Mouse (Mus musculus): ENCODE results near the gene Tmem145. TPM values are rescaled to one million over a fixed set of nuclear protein-coding genes. Genes with fewer than 3 reads are reported as not detected.
"Not testable (repeated sequence)": the region's sequence is repeated elsewhere in the genome, so short reads cannot be mapped to it uniquely, and the experiment has no call there.

Gene Tmem145
- total RNA-seq (2017) = not detected in 2 replicates

- ATAC-seq (replicated peaks in 1 of 2; ENCODE audit: insufficient read depth in 1 of 2, low FRiP score in 2 of 2, low TSS enrichment in 1 of 2, low read depth in 1 of 2, poor library complexity in 2 of 2, severe bottlenecking in 2 of 2) = peak; percentile 56 to 85; a peak in 3 of 4 replicates
Measured at GRCm38 (mm10) chr7:25305956-25306613, at the start of gene Tmem145. Gene Tmem145 (plus strand): TSS chr7:25306106.

GRCm38 (mm10) chr7:25261896-25262295 is 44.0 kb upstream of the Tmem145 start:
- ATAC-seq (replicated peaks in 1 of 2; ENCODE audit: insufficient read depth in 1 of 2, low FRiP score in 2 of 2, low TSS enrichment in 1 of 2, low read depth in 1 of 2, poor library complexity in 2 of 2, severe bottlenecking in 2 of 2) = no peak

GRCm38 (mm10) chr7:25263968-25264870 is 41.7 kb upstream of the Tmem145 start:
- no peak for ATAC-seq (replicated peaks in 1 of 2; ENCODE audit: insufficient read depth in 1 of 2, low FRiP score in 2 of 2, low TSS enrichment in 1 of 2, low read depth in 1 of 2, poor library complexity in 2 of 2, severe bottlenecking in 2 of 2)

- ATAC-seq (replicated peaks in 1 of 2; ENCODE audit: insufficient read depth in 1 of 2, low FRiP score in 2 of 2, low TSS enrichment in 1 of 2, low read depth in 1 of 2, poor library complexity in 2 of 2, severe bottlenecking in 2 of 2) = not testable (repeated sequence)
Measured at GRCm38 (mm10) chr7:25265743-25266142, 40.2 kb upstream of the Tmem145 start.

GRCm38 (mm10) chr7:25266180-25266962 is 39.5 kb upstream of the Tmem145 start:
- no peak for ATAC-seq (replicated peaks in 1 of 2; ENCODE audit: insufficient read depth in 1 of 2, low FRiP score in 2 of 2, low TSS enrichment in 1 of 2, low read depth in 1 of 2, poor library complexity in 2 of 2, severe bottlenecking in 2 of 2)

- ATAC-seq (replicated peaks in 1 of 2; ENCODE audit: insufficient read depth in 1 of 2, low FRiP score in 2 of 2, low TSS enrichment in 1 of 2, low read depth in 1 of 2, poor library complexity in 2 of 2, severe bottlenecking in 2 of 2) = peak; percentile 67 to 74
Measured at GRCm38 (mm10) chr7:25267301-25267750, 38.6 kb upstream of the Tmem145 start, which contains the start of gene Cic. Gene Cic (plus strand): TSS chr7:25267704.

- ATAC-seq (replicated peaks in 1 of 2; ENCODE audit: insufficient read depth in 1 of 2, low FRiP score in 2 of 2, low TSS enrichment in 1 of 2, low read depth in 1 of 2, poor library complexity in 2 of 2, severe bottlenecking in 2 of 2) = peak; percentile 83
Measured at GRCm38 (mm10) chr7:25267751-25268463, 38.0 kb upstream of the Tmem145 start.

- no peak for ATAC-seq (replicated peaks in 1 of 2; ENCODE audit: insufficient read depth in 1 of 2, low FRiP score in 2 of 2, low TSS enrichment in 1 of 2, low read depth in 1 of 2, poor library complexity in 2 of 2, severe bottlenecking in 2 of 2)
Measured at GRCm38 (mm10) chr7:25268588-25268987, 37.3 kb upstream of the Tmem145 start.

- ATAC-seq (replicated peaks in 1 of 2; ENCODE audit: insufficient read depth in 1 of 2, low FRiP score in 2 of 2, low TSS enrichment in 1 of 2, low read depth in 1 of 2, poor library complexity in 2 of 2, severe bottlenecking in 2 of 2) = no peak
Measured at GRCm38 (mm10) chr7:25269029-25269428, 36.9 kb upstream of the Tmem145 start.

- ATAC-seq (replicated peaks in 1 of 2; ENCODE audit: insufficient read depth in 1 of 2, low FRiP score in 2 of 2, low TSS enrichment in 1 of 2, low read depth in 1 of 2, poor library complexity in 2 of 2, severe bottlenecking in 2 of 2) = no peak
Measured at GRCm38 (mm10) chr7:25269545-25270271, 36.2 kb upstream of the Tmem145 start.

GRCm38 (mm10) chr7:25270652-25271633 is 35.0 kb upstream of the Tmem145 start:
- no peak for ATAC-seq (replicated peaks in 1 of 2; ENCODE audit: insufficient read depth in 1 of 2, low FRiP score in 2 of 2, low TSS enrichment in 1 of 2, low read depth in 1 of 2, poor library complexity in 2 of 2, severe bottlenecking in 2 of 2)

GRCm38 (mm10) chr7:25271651-25272444 is 34.1 kb upstream of the Tmem145 start:
- no peak for ATAC-seq (replicated peaks in 1 of 2; ENCODE audit: insufficient read depth in 1 of 2, low FRiP score in 2 of 2, low TSS enrichment in 1 of 2, low read depth in 1 of 2, poor library complexity in 2 of 2, severe bottlenecking in 2 of 2)

GRCm38 (mm10) chr7:25272445-25273258 is 33.3 kb upstream of the Tmem145 start:
- ATAC-seq (replicated peaks in 1 of 2; ENCODE audit: insufficient read depth in 1 of 2, low FRiP score in 2 of 2, low TSS enrichment in 1 of 2, low read depth in 1 of 2, poor library complexity in 2 of 2, severe bottlenecking in 2 of 2) = no peak

Data from hematopoietic stem cell, adult 5-6 weeks (primary cell).